Mouse (Mus musculus): ENCODE data around the gene Sfrp5. TPM values are rescaled to one million over a fixed set of nuclear protein-coding genes. Genes with fewer than 3 reads are reported as not detected.

Sfrp5 gene
- total and polyA plus RNA-seq, 3 experiments = 4.7 to 11.6 (median 5.9) TPM

- TF ChIP-seq CTCF (IDR thresholded peaks at IDR 0.05) (no peak), POLR2A (IDR thresholded peaks at IDR 0.05; ENCODE audit: insufficient read depth, low read depth, low read length) (no peak), EP300 (IDR thresholded peaks at IDR 0.05; ENCODE audit: insufficient read depth, low read depth, low read length) (no peak)
- no peak overlapping the region for H3K9ac ChIP-seq (ENCODE audit: low read depth, low read length)
- no peak overlapping the region for H3K27ac ChIP-seq
- no peaks in the 10 kb centered on the region for H3K79me2 ChIP-seq (replicated peaks; ENCODE audit: control insufficient read depth, insufficient read depth, low read length)
- no peaks in the 10 kb centered on the region for H3K27me3 ChIP-seq (ENCODE audit: control insufficient read depth, insufficient read depth, low read length)
- 41% methylated on average over 12 of the region's 12 CpGs for WGBS
- no peaks in the 10 kb centered on the region for H3K36me3 ChIP-seq (ENCODE audit: control insufficient read depth, insufficient read depth, low read length)
- no peak overlapping the region for H3K4me3 ChIP-seq
- no peaks in the 10 kb centered on the region; the same call in 1 of the 2 replicates for H3K4me1 ChIP-seq (ENCODE audit: control insufficient read depth, insufficient read depth, low read length)
- no peak for DNase-seq
- intact Hi-C loops (cut with DNase I) = no loop called here
These were observed 44.4 kb downstream of the Sfrp5 start for GRCm38 (mm10) chr19:42157493-42158237.

GRCm38 (mm10) chr19:42151990-42152389 is 50.1 kb downstream of the Sfrp5 start:
- WGBS = 4% methylated on average over 6 of the region's 6 CpGs
- H3K4me3 ChIP-seq = no peak overlapping the region

GRCm38 (mm10) chr19:42148569-42148860 is 53.5 kb downstream of the Sfrp5 start:
- H3K36me3 ChIP-seq (ENCODE audit: control insufficient read depth, insufficient read depth, low read length) = no peaks in the 10 kb centered on the region
- WGBS = 36% methylated on average over 7 of the region's 7 CpGs
- peak overlapping the region; percentile 96 for H3K27ac ChIP-seq
- H3K9ac ChIP-seq (ENCODE audit: low read depth, low read length) = peak overlapping the region; percentile 97
- no peaks in the 10 kb centered on the region for H3K79me2 ChIP-seq (replicated peaks; ENCODE audit: control insufficient read depth, insufficient read depth, low read length)
- H3K27me3 ChIP-seq (ENCODE audit: control insufficient read depth, insufficient read depth, low read length) = no peaks in the 10 kb centered on the region
- no peak for DNase-seq
- H3K4me3 ChIP-seq = peak overlapping the region; percentile 73
- intact Hi-C loops (cut with DNase I) = loop anchor here (5.0 to 10.0 kb wide), 3 partner anchors 56 to 214 kb away; partner anchors contain the start of genes Exosc1, Mms19, Pi4k2a and Ubtd1
- no peak for TF ChIP-seq CTCF (IDR thresholded peaks at IDR 0.05)
- TF ChIP-seq POLR2A (IDR thresholded peaks at IDR 0.05; ENCODE audit: insufficient read depth, low read depth, low read length) = peak; percentile 33; the same call in 1 of the 2 replicates
- peaks cover 20% of the 10 kb centered on the region for H3K4me1 ChIP-seq (ENCODE audit: control insufficient read depth, insufficient read depth, low read length)

More at GRCm38 (mm10) chr19:42151990-42152389, 50.1 kb downstream of the Sfrp5 start:
- peak overlapping the region; percentile 18 for H3K27ac ChIP-seq
- intact Hi-C loops (cut with DNase I) = loop anchor here (5.0 kb wide), 1 partner anchor 115 kb away; the partner anchor contains the start of gene Ankrd2
- H3K36me3 ChIP-seq (ENCODE audit: control insufficient read depth, insufficient read depth, low read length) = no peaks in the 10 kb centered on the region
- no peaks in the 10 kb centered on the region for H3K27me3 ChIP-seq (ENCODE audit: control insufficient read depth, insufficient read depth, low read length)
- H3K4me1 ChIP-seq (ENCODE audit: control insufficient read depth, insufficient read depth, low read length) = peaks cover 11% of the 10 kb centered on the region
- TF ChIP-seq EP300 (IDR thresholded peaks at IDR 0.05; ENCODE audit: insufficient read depth, low read depth, low read length) (peak; percentile 77), POLR2A (IDR thresholded peaks at IDR 0.05; ENCODE audit: insufficient read depth, low read depth, low read length) (no peak)
- H3K9ac ChIP-seq (ENCODE audit: low read depth, low read length) = no peak overlapping the region
- H3K79me2 ChIP-seq (replicated peaks; ENCODE audit: control insufficient read depth, insufficient read depth, low read length) = no peaks in the 10 kb centered on the region
- peak; percentile 89 for DNase-seq

Other genes starting within 250 kb of the Sfrp5 start
- 10 to 100 TPM; 14.2 to 17.9 TPM for gene Mms19, start 221.1 kb downstream of the Sfrp5 start, total RNA-seq (2021)
- 35.4 and 48.4 TPM in 2 replicates for gene Mms19, start 221.1 kb downstream of the Sfrp5 start, polyA plus RNA-seq (2012; rRNA removed)
- 10 to 100 TPM; 21.4 to 22.7 TPM for gene Ubtd1, start 220.5 kb downstream of the Sfrp5 start, total RNA-seq (2021)
- 27.3 and 37.3 TPM in 2 replicates for gene Ubtd1, start 220.5 kb downstream of the Sfrp5 start, polyA plus RNA-seq (2012; rRNA removed)
- under 1 TPM; 0.20 to 0.42 TPM for gene Ankrd2, start 166.3 kb downstream of the Sfrp5 start, total RNA-seq (2021)
- not detected in 2 replicates for gene Ankrd2, start 166.3 kb downstream of the Sfrp5 start, polyA plus RNA-seq (2012; rRNA removed)
- 1 to 10 TPM; 1.6 to 2.3 TPM for gene Hoga1, start 156.6 kb downstream of the Sfrp5 start, total RNA-seq (2021)
- gene Hoga1, start 156.6 kb downstream of the Sfrp5 start, polyA plus RNA-seq (2012; rRNA removed) = 0.85 and 1.4 TPM in 2 replicates
- gene 4933411K16Rik, start 150.0 kb downstream of the Sfrp5 start, total RNA-seq (2021) = under 1 TPM in 1 of 2 experiments, not detected in 1; 0.23 TPM
- 0.41 and 0.73 TPM in 2 replicates for gene 4933411K16Rik, start 150.0 kb downstream of the Sfrp5 start, polyA plus RNA-seq (2012; rRNA removed)
- gene Morn4, start 115.9 kb downstream of the Sfrp5 start, total RNA-seq (2021) = 1 to 10 TPM; 2.3 to 2.5 TPM
- gene Morn4, start 115.9 kb downstream of the Sfrp5 start, polyA plus RNA-seq (2012; rRNA removed) = 5.0 and 5.5 TPM in 2 replicates
- gene Pi4k2a, start 111.8 kb downstream of the Sfrp5 start, total RNA-seq (2021) = 10 to 100 TPM; 18.2 to 21.3 TPM
- gene Pi4k2a, start 111.8 kb downstream of the Sfrp5 start, polyA plus RNA-seq (2012; rRNA removed) = 15.1 and 21.4 TPM in 2 replicates
- 10 to 100 TPM; 10.0 to 14.4 TPM for gene Avpi1, start 73.2 kb downstream of the Sfrp5 start, total RNA-seq (2021)
- 9.9 and 13.1 TPM in 2 replicates for gene Avpi1, start 73.2 kb downstream of the Sfrp5 start, polyA plus RNA-seq (2012; rRNA removed)
- gene Marveld1, start 54.9 kb downstream of the Sfrp5 start, total RNA-seq (2021) = 10 to 100 TPM; 21.1 to 21.9 TPM
- 55.0 and 61.4 TPM in 2 replicates for gene Marveld1, start 54.9 kb downstream of the Sfrp5 start, polyA plus RNA-seq (2012; rRNA removed)
- 10 to 100 TPM; 20.2 to 20.3 TPM for gene Zfyve27, start 38.3 kb downstream of the Sfrp5 start, total RNA-seq (2021)
- 27.6 and 33.6 TPM in 2 replicates for gene Zfyve27, start 38.3 kb downstream of the Sfrp5 start, polyA plus RNA-seq (2012; rRNA removed)
- gene Golga7b, start 45.3 kb upstream of the Sfrp5 start, total RNA-seq (2021) = under 1 TPM; 0.50 to 0.75 TPM
- gene Golga7b, start 45.3 kb upstream of the Sfrp5 start, polyA plus RNA-seq (2012; rRNA removed) = 1.0 and 1.1 TPM in 2 replicates
- gene Crtac1, start 229.5 kb upstream of the Sfrp5 start, total RNA-seq (2021) = not detected
- 0.09 TPM in 1 of 2 replicates, not detected in the other for gene Crtac1, start 229.5 kb upstream of the Sfrp5 start, polyA plus RNA-seq (2012; rRNA removed)